In genomic region chr4:84544646-84545045, GRCm38 (mm10) we compare ENCODE assay signal across 8 mouse cellular contexts.
DNase-seq lines count a peak whose midpoint lies in the region; ATAC-seq and TF ChIP-seq lines count a peak whose summit lies in the region.

No protein-coding gene starts in this region.

- 65% methylated on average over 2 of the region's 2 CpGs for WGBS in heart, embryonic 16.5 days
- 51% methylated on average over 2 of the region's 2 CpGs for WGBS in embryonic facial prominence, embryonic 15.5 days
- 26% methylated on average over 2 of the region's 2 CpGs for WGBS in liver, embryonic 12.5 days (ENCODE audit: insufficient replicate concordance)

- no peaks in the 10 kb centered on the region for H3K9me3 ChIP-seq in heart, embryonic 16.5 days (replicated peaks; ENCODE audit: control insufficient read depth, low read length)
- H3K9me3 ChIP-seq in E14TG2a.4 (ENCODE audit: low read length) = no peaks in the 10 kb centered on the region
- no peaks in the 10 kb centered on the region for H3K9me3 ChIP-seq in embryonic facial prominence, embryonic 15.5 days (replicated peaks)
- H3K9me3 ChIP-seq in liver, embryonic 12.5 days (replicated peaks) = no peaks in the 10 kb centered on the region

- peak overlapping the region; percentile 73 for H3K4me3 ChIP-seq in heart, embryonic 16.5 days (ENCODE audit: low read length)
- H3K4me3 ChIP-seq in E14TG2a.4 (replicated peaks; ENCODE audit: low read length) = peak overlapping the region; percentile 86; the same call in 1 of the 2 replicates
- peak overlapping the region; percentile 65 for H3K4me3 ChIP-seq in embryonic facial prominence, embryonic 15.5 days (replicated peaks)
- H3K4me3 ChIP-seq in liver, embryonic 12.5 days = no peak overlapping the region

- no peak overlapping the region for H3K27ac ChIP-seq in heart, embryonic 16.5 days (ENCODE audit: low read length)
- no peak overlapping the region for H3K27ac ChIP-seq in embryonic facial prominence, embryonic 15.5 days (replicated peaks)
- H3K27ac ChIP-seq in liver, embryonic 12.5 days = no peak overlapping the region

- TF ChIP-seq CTCF in E14TG2a.4 (conservative IDR thresholded peaks at IDR 0.05; ENCODE audit: low read length) = no peak

- peaks cover 9% of the 10 kb centered on the region; the same call in 1 of the 2 replicates for H3K4me1 ChIP-seq in heart, embryonic 16.5 days (ENCODE audit: control insufficient read depth, insufficient read depth, low read length)
- peaks cover 43% of the 10 kb centered on the region for H3K4me1 ChIP-seq in E14TG2a.4 (replicated peaks; ENCODE audit: low read depth, low read length)
- H3K4me1 ChIP-seq in embryonic facial prominence, embryonic 15.5 days = 0 out of 2 replicates have a peak, but pooled peaks cover 14% of the 10 kb centered on the region
- no peaks in the 10 kb centered on the region for H3K4me1 ChIP-seq in liver, embryonic 12.5 days

- ATAC-seq in heart, embryonic 16.5 days (replicated peaks; ENCODE audit: extremely low read depth, insufficient read depth, low FRiP score) = no peak
- no peak for ATAC-seq in embryonic facial prominence, embryonic 15.5 days (ENCODE audit: insufficient number of reproducible peaks, low FRiP score, low TSS enrichment, low read depth)
- ATAC-seq in liver, embryonic 12.5 days = no peak

- H3K27me3 ChIP-seq in heart, embryonic 16.5 days (ENCODE audit: control insufficient read depth, insufficient read depth, low read length) = peaks cover 11% of the 10 kb centered on the region
- H3K27me3 ChIP-seq in E14TG2a.4 (ENCODE audit: insufficient read depth, low read length) = peaks cover 5% of the 10 kb centered on the region
- no peaks in the 10 kb centered on the region; the same call in 1 of the 2 replicates for H3K27me3 ChIP-seq in embryonic facial prominence, embryonic 15.5 days
- H3K27me3 ChIP-seq in liver, embryonic 12.5 days (replicated peaks) = peaks cover 32% of the 10 kb centered on the region

- no peaks in the 10 kb centered on the region for H3K36me3 ChIP-seq in heart, embryonic 16.5 days (ENCODE audit: control insufficient read depth, insufficient read depth)
- no peaks in the 10 kb centered on the region for H3K36me3 ChIP-seq in E14TG2a.4 (ENCODE audit: insufficient read depth, low read length)
- H3K36me3 ChIP-seq in embryonic facial prominence, embryonic 15.5 days = no peaks in the 10 kb centered on the region
- H3K36me3 ChIP-seq in liver, embryonic 12.5 days = no peaks in the 10 kb centered on the region

- no peak overlapping the region for H3K9ac ChIP-seq in heart, embryonic 16.5 days (ENCODE audit: low read length)
- no peak overlapping the region for H3K9ac ChIP-seq in embryonic facial prominence, embryonic 15.5 days
- H3K9ac ChIP-seq in liver, embryonic 12.5 days = no peak overlapping the region

- H3K4me2 ChIP-seq in heart, embryonic 16.5 days (ENCODE audit: low read depth, low read length) = peak overlapping the region; percentile 89; the same call in 1 of the 2 replicates
- H3K4me2 ChIP-seq in embryonic facial prominence, embryonic 15.5 days (replicated peaks) = peak overlapping the region; percentile 84
- peak overlapping the region; percentile 63; the same call in 1 of the 2 replicates for H3K4me2 ChIP-seq in liver, embryonic 12.5 days

- no peak for DNase-seq in heart, adult 11 months
- DNase-seq in ovary, adult 18-20 months (ENCODE audit: low spot score) = no peak
- DNase-seq in spleen, postnatal 36 days (ENCODE audit: low spot score in 2 of 2) = no peak
- DNase-seq in adrenal gland, postnatal 25 days = no peak
